Mouse (Mus musculus) adrenal gland, postnatal 14 days (tissue): ENCODE data around the gene Polr3h. TPM values are rescaled to one million over a fixed set of nuclear protein-coding genes. Genes with fewer than 3 reads are reported as not detected.
"Not testable (repeated sequence)": the region's sequence is repeated elsewhere in the genome, so short reads cannot be mapped to it uniquely, and the experiment has no call there.

Source experiments
- DNase-seq: peaks from one replicate; pipeline ENCODE4 v3.0.0; 2021; ENCODE audit warnings: mixed read lengths
- total RNA-seq: library from RNA; stranded (reverse); gene quantifications from 2 replicates; pipeline ENCODE4 v1.2.3, GENCODE M21; 2021

Gene Polr3h
- total RNA-seq, 1 experiment from 2014 or later: 18.7 TPM

- peak; percentile 88 for DNase-seq
Observed at GRCm38 (mm10) chr15:81917621-81918463, 8.2 kb downstream of the Polr3h start.

GRCm38 (mm10) chr15:81917201-81917600 is 8.8 kb downstream of the Polr3h start:
- no peak for DNase-seq

DNA sequence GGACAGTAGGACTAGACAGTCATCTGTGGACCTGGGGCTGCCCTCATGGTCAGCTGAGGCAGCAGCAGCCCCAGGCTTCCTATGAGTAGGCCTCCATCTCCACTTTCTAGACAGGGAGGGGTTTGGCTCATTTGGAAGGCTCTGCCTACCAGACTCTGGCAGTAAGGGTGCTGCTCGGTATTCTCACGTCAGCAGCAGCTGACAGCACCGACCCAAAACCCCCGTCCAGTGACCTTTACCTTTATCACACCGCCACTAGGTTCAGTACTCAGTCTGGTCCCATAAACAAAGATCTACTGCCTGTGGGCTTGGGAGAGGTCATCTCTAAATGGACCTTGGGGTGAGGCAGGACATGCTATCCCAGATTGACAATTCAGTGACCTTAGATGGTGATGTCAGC is 10.4 kb downstream of the Polr3h start:
- DNase-seq: no peak

GRCm38 (mm10) chr15:81914668-81915067 is 11.4 kb downstream of the Polr3h start:
- DNase-seq: no peak

DNA sequence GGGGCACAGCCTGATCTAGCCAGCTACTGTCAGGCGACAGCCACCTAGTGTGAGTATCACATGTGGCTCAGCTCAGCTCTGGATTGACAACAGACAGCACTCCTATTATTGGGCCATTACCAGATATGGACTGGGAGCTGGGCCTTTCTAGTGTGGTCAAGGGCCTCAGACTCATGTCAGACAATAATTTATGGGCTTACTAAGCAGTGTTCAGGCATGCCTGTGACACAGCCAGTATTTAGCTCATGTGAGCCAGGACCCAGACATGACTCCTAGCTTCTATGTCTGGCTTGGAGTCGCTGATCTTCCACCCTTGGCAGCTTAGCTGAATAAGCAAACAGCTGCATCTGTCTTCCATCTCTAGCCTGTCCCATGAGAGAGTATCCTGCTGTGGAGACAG is 13.5 kb downstream of the Polr3h start:
- peak; percentile 34 for DNase-seq

DNA sequence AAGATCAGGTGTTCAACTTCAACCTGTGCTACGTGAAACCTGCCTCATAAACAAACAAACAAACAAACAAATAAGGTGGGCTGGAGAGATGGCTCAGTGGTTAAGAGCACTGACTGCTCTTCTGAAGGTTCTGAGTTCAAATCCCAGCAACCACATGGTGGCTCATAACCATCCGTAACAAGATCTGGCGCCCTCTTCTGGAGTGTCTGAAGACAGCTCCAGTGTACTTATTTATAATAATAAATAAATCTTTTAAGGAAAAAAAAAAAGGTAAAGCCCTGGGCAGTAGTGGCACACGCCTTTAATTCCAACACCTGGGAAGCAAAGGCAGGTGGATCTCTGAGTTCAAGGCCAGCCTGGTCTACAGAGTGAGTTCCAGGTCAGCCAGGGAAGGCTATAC is 17.3 kb downstream of the Polr3h start:
- not testable (repeated sequence) for DNase-seq

DNA sequence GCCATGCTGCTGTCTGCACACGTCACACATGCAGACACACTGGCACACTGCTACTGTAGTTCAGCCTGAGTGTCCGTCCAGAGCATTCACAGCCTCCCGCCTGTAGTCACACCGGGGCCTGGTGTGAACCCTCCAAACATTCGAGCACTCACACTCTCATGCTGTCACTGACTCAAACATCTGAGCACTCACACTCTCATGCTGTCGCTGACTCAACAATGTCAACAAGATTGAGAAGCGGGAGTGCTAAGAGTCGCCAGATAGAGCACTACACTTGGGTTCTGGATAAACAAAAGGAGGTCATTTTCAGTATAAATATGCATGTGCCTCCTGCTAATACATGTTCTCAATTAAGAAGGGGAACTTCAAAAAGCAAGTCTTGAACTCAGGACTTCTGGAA is 18.1 kb downstream of the Polr3h start:
- DNase-seq: no peak

GRCm38 (mm10) chr15:81904939-81905338 is 21.1 kb downstream of the Polr3h start:
- peak; percentile 88 for DNase-seq

DNA sequence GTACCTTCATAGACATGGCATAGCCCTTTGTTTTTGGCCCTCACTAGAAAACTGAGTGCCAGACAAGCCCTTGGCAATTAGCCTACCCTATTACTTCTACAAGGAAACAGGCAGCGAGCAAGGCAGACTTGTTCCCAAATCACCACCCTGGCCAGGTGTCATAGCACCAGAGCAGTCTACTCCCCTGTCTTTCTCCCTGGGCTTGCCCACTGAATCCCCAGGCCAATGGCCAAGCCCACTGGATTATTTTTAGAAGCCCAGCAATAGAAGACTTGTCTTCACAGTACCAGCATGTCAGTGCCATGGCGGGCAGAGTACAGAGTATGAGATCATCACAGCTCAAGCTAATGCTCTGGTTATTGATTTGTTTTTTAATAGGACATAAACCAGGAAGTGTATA is 27.3 kb downstream of the Polr3h start:
- no peak for DNase-seq

GRCm38 (mm10) chr15:81897607-81898285 is 28.3 kb downstream of the Polr3h start:
- DNase-seq: no peak

DNA sequence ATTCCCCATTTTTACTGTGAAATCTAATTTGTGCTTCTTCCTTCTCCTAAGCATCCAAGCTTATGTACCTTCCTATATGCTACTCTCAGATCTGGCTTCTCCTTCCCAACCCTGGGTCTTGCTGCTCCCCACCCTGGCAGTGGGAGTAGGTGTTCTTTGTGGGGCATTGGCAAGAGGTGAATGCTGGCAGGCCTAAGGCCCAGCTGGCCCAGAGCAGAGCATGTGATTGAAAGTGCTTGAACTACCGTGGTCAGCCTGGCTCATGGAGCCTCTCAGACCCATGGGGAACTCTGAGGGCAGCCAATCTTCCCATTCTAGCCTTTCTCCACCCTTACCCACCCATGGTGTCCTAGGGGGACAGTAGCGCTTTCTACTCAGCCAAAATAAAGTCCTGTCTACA is 29.6 kb downstream of the Polr3h start:
- no peak for DNase-seq

DNA sequence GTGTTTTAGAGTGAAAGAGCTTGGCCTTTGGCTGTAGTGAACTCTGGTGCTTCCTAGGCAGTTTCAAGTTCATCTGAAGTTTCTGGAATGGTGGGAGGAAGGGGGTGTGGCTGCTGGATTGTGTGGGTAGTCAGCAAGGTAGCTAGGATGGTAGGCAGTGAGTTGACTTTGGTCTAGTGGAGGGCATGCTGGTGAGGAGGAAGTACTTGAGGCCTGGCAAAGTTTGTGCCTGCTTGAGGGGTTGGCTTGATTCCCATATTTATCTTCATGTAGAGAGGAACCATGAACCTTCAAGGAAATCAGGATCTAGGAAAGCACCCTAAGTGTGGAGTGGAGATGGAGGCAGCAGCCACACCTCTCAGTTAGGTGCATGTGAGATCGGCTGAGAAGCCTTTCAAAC is 32.0 kb downstream of the Polr3h start:
- no peak for DNase-seq

GRCm38 (mm10) chr15:81891822-81892580 is 34.0 kb downstream of the Polr3h start:
- DNase-seq: no peak

DNA sequence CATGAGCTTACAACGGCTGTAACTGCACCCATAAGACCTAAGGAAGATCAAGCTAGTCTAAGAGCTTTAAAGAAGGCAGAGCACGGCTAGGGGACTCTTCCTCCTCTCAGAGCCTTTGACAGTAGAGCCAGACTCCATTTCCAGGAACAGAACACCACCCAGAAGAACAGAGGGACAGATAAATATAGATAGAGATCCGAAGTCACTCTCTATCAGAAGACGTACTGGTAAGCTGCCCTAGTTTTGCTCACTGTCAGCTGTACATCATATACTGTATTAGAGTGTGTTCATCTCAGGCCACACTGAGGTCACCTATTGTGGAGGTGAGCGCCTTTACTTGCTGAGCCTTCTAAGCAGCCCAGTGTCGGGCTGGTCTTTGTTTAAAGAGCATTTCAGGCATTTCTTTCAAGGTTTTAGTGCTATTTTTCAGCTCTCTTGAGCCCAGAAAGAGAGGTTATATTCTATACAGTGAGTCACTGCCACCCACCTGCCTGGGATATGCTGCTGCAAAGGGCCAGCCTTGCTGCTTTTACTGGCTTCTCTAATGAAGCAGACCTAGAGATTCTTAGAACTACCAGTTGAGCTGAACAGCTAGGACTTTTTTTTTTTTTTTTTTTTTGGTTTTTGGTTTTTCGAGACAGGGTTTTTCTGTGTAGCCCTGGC is 34.8 kb downstream of the Polr3h start:
- DNase-seq: no peak

DNA sequence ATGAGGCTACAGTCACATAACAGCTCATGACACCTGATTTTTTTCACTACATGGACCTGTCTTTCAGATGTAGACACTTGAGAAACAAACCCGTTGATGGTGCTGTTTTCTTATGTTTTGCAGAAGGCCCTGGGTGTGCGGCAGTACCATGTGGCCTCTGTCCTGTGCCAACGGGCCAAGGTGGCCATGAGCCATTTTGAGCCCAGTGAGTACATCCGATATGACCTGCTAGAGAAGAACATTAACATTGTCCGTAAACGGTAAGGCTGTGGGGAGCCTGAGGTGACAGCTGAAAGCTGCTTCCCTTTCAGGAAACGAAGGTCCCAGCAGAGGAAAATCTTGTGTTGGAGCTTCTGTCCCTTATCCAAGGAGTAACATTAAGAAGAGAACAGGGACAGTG is 36.9 kb downstream of the Polr3h start:
- no peak for DNase-seq

- DNase-seq: no peak
Observed at GRCm38 (mm10) chr15:81886795-81887550, 39.1 kb downstream of the Polr3h start.

DNA sequence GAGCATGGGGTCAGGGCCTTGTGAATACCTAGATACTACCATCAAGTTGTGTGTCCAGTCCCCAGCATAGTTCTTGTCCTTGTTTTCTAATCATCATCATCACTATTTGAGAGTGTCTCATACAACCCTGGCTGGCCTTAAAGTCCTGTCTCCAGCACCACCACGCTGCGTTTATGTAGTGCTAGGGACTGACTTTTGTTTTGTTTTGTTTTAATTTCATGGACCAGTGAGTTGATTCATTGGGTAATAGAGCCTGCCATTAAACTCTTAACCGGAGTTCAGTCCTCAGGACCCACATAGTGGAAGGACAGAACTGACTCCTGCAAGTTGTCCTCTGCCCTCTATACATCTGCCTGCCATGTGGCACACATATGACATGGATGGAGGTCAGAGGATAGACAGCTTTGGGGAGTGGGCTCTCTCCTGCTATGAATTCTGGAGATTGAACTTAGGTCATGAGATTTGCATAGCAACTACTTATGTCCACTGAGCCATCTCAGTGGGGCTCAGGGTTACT is 40.6 kb downstream of the Polr3h start:
- DNase-seq: no peak

DNA sequence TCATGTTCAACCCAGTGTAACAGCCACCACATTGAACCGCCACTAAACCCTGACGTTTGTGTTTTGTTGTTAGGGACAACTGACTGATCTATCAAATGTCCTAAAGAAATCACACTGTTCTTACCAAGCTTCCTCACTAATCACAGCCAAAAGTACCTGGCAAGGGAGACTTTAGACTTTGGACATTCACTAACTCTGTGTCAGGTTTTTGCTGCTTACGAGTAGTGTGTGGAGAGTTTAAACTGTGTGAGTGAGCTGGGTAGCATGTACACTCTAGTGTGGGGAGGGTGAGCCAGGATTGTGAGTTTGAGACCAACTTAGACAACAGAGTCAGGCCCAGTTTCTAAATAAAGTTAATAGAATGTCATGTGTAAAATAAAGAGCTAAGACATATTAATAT is 43.7 kb downstream of the Polr3h start:
- DNase-seq: no peak

- peak; percentile 60 for DNase-seq
Observed at GRCm38 (mm10) chr15:81879531-81880401, 46.3 kb downstream of the Polr3h start.
